Mouse (Mus musculus) lung, embryonic 14.5 days (tissue): ENCODE measurements around the gene Glb1. TPM values are rescaled to one million over a fixed set of nuclear protein-coding genes. Genes with fewer than 3 reads are reported as not detected.

Experiments
- ATAC-seq: fragments of 200-750 bp; cut with Nextera tagmentation; 2 replicates; pipeline ENCODE4 v1.8.0; 2017; ENCODE audit warnings: mild to moderate bottlenecking, moderate TSS enrichment, moderate library complexity; ENCODE audit not compliant: insufficient read depth
- DNase-seq: peaks from one replicate; pipeline ENCODE4 v3.0.0-alpha.2; 2015
- H3K27ac ChIP-seq: fragments of 300-500 bp; sonication (generic); 2 replicates; pipeline ENCODE4 v1.5.1; 2014; ENCODE audit warnings: low read depth, mild to moderate bottlenecking, moderate library complexity
- H3K27me3 ChIP-seq: fragments of 300-500 bp; sonication (generic); 2 replicates; pipeline ENCODE4 v1.6.1; 2014; ENCODE audit warnings: low read length, control low read depth; ENCODE audit not compliant: insufficient read depth
- H3K36me3 ChIP-seq: fragments of 300-500 bp; sonication (generic); 2 replicates; pipeline ENCODE4 v1.6.1; 2014; ENCODE audit warnings: control low read depth; ENCODE audit not compliant: insufficient read depth
- H3K4me1 ChIP-seq: fragments of 300-500 bp; sonication (generic); 2 replicates; pipeline ENCODE4 v1.6.1; 2014; ENCODE audit warnings: antibody characterized with exemption, control low read depth; ENCODE audit not compliant: insufficient read depth
- H3K4me2 ChIP-seq: fragments of 300-500 bp; sonication (generic); 2 replicates; pipeline ENCODE4 v1.6.1; 2014; ENCODE audit warnings: mild to moderate bottlenecking
- H3K4me3 ChIP-seq: fragments of 300-500 bp; sonication (generic); 2 replicates; pipeline ENCODE4 v1.5.1; 2014; ENCODE audit warnings: low read depth, low read length
- H3K9ac ChIP-seq: fragments of 300-500 bp; sonication (generic); 2 replicates; pipeline ENCODE4 v1.6.1; 2014
- H3K9me3 ChIP-seq: fragments of 300-500 bp; sonication (generic); 2 replicates; pipeline ENCODE4 v1.6.1; 2016; ENCODE audit warnings: low read depth, low read length, control low read depth
- CTCF ChIP-seq: IDR thresholded peaks from 2 replicates; pipeline ENCODE4 v1.5.1; 2016; ENCODE audit warnings: antibody characterized with exemption, low read depth
- WGBS: fragments of 180-500 bp; shearing (Covaris S2); extraction: QIAGEN DNeasy Blood & Tissue Kit; methylation state at CpG from one replicate; pipeline ENCODE4 v1.1.7; 2014; 5-methylcytosine and 5-hydroxymethylcytosine counted together
- polyA plus RNA-seq: library from polyadenylated mRNA; unstranded; fragments of >200 nt; fragmentation: Nextera tagmentation; extraction: Ambion mirVana; gene quantifications from 2 replicates; pipeline ENCODE4 v1.2.1, GENCODE M21; 2014

Glb1 gene
- polyA plus RNA-seq, 1 experiment from 2014 or later: 41.9 TPM

DNA sequence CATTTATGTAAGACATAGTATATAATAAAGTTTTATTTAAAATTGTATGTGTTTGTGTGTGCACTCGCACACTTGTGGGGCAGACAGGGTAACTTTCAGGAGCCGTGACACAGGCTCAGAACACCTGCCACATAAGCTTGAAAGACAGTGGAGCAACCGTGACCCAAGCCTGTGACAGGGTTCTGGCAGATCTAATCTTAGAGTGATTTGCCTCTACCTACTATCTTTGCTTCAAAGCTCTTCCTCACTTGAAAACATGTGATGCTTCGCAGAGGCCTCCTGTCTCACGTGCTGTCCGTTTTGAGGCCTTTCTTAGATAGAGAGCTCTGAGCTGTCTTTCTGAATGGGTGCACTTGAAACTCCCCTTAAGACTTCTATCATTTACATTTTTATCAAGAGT, 51.5 kb downstream of the Glb1 start:
- Histone ChIP-seq H3K4me2 (no peak overlapping the region), H3K27ac (no peak overlapping the region), H3K9me3 (no peaks in the 10 kb centered on the region), H3K4me3 (no peak overlapping the region), H3K27me3 (no peaks in the 10 kb centered on the region), H3K4me1 (no peaks in the 10 kb centered on the region), H3K9ac (no peak overlapping the region), H3K36me3 (peaks cover 2% of the 10 kb centered on the region; the same call in 1 of the 2 replicates)
- DNase-seq (no peak), ATAC-seq (no peak)
- TF ChIP-seq CTCF: no peak
- 88% methylated on average over 6 of the region's 6 CpGs for WGBS

- DNase-seq (no peak), ATAC-seq (no peak)
- no peak overlapping the region for H3K27ac ChIP-seq
- no peak overlapping the region for H3K4me2 ChIP-seq
- no peaks in the 10 kb centered on the region for H3K9me3 ChIP-seq
- WGBS: 69% methylated on average over 2 of the region's 2 CpGs
- TF ChIP-seq CTCF: no peak
- no peak overlapping the region for H3K4me3 ChIP-seq
- H3K27me3 ChIP-seq: no peaks in the 10 kb centered on the region
- no peak overlapping the region for H3K9ac ChIP-seq
- no peaks in the 10 kb centered on the region for H3K4me1 ChIP-seq
- H3K36me3 ChIP-seq: peaks cover 4% of the 10 kb centered on the region; the same call in 1 of the 2 replicates
Measured at GRCm38 (mm10) chr9:114455420-114455819, 54.5 kb downstream of the Glb1 start.

- H3K4me1 ChIP-seq: no peaks in the 10 kb centered on the region
- no peak overlapping the region for H3K27ac ChIP-seq
- no peak overlapping the region for H3K9ac ChIP-seq
- H3K36me3 ChIP-seq: peaks cover 13% of the 10 kb centered on the region; the same call in 1 of the 2 replicates
- H3K4me3 ChIP-seq: no peak overlapping the region
- H3K9me3 ChIP-seq: no peaks in the 10 kb centered on the region
- no peaks in the 10 kb centered on the region for H3K27me3 ChIP-seq
- 76% methylated on average over 3 of the region's 3 CpGs for WGBS
- ATAC-seq (no peak), DNase-seq (no peak)
- no peak for TF ChIP-seq CTCF
- no peak overlapping the region for H3K4me2 ChIP-seq
Measured at GRCm38 (mm10) chr9:114458436-114458835, 57.6 kb downstream of the Glb1 start.

DNA sequence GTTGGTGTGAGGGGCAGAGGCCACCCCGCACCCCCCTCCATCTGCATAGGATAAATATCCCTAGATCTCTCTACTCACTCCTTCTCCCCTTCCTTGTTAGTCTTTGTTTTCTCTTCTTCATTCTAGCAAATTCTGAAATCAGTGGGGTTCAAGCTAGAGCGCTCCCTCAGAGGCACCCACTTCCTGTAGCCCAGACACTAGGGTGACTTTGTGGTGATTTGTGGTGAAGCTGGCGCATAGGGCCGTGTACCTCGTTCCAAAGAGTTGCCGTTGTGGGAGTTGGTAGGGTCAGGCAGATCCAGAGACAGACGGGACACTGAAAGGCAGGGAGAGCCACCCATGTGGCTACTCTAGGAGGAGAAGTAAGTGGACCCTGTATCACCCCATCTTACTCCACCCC, 61.7 kb downstream of the Glb1 start:
- Histone ChIP-seq H3K36me3 (peaks cover 15% of the 10 kb centered on the region; the same call in 1 of the 2 replicates), H3K9me3 (no peaks in the 10 kb centered on the region), H3K9ac (no peak overlapping the region), H3K4me3 (no peak overlapping the region), H3K4me2 (no peak overlapping the region), H3K4me1 (no peaks in the 10 kb centered on the region), H3K27ac (no peak overlapping the region), H3K27me3 (no peaks in the 10 kb centered on the region)
- no peak for TF ChIP-seq CTCF
- WGBS: 88% methylated on average over 7 of the region's 7 CpGs
- DNase-seq: no peak
- ATAC-seq: no peak

DNA sequence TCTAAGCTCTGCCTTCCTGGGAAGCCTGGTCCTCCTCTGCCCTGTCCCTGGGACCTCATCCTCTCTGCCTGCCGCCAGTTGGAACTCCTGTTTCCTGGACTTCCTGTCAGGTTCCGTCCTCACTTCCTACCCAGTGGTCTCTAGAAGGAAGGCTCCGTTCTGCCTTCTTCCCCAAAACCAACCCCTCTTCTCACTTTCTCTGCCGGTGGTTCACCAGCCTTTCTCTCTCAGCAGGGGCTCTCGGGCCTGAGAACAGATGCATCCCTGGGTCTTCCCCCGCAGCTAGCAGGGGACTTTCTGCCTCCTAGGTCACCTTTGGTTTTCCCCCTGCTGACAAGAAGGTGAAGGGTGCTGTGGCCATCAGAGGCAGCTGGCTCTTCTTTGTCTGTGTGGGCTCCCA, 64.6 kb downstream of the Glb1 start:
- 60% methylated on average over 6 of the region's 6 CpGs for WGBS
- no peak overlapping the region for H3K27ac ChIP-seq
- H3K4me2 ChIP-seq: no peak overlapping the region
- no peaks in the 10 kb centered on the region for H3K9me3 ChIP-seq
- DNase-seq: no peak
- H3K36me3 ChIP-seq: 0 out of 2 replicates have a peak, but pooled peaks cover 17% of the 10 kb centered on the region
- H3K4me3 ChIP-seq: no peak overlapping the region
- TF ChIP-seq CTCF: no peak
- no peak overlapping the region for H3K9ac ChIP-seq
- no peaks in the 10 kb centered on the region for H3K4me1 ChIP-seq
- no peaks in the 10 kb centered on the region for H3K27me3 ChIP-seq
- ATAC-seq: no peak

DNA sequence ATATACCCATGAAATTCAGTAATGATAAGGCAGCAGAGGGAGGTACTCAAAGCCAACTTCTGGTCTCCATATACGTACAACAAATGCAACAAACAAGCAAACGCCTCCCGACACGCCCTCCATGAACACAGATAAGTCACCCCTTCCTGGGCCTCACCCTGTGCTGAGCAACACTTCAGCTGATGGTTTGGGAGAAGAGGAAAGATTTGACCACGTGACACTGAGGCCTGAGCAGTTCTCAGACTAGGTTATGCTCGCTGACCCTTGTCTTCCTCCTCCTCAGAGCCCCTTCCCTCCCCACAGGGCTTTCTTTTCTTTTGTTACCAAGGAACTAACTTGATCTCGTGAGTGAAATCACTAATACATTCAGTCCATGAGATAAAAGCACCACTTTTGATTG, 66.0 kb downstream of the Glb1 start:
- DNase-seq: no peak
- WGBS: 70% methylated on average over 7 of the region's 7 CpGs
- no peak for TF ChIP-seq CTCF
- Histone ChIP-seq H3K27ac (no peak overlapping the region), H3K9me3 (no peaks in the 10 kb centered on the region), H3K9ac (no peak overlapping the region), H3K4me1 (no peaks in the 10 kb centered on the region), H3K27me3 (no peaks in the 10 kb centered on the region), H3K4me2 (no peak overlapping the region), H3K4me3 (no peak overlapping the region), H3K36me3 (0 out of 2 replicates have a peak, but pooled peaks cover 9% of the 10 kb centered on the region)
- no peak for ATAC-seq

GRCm38 (mm10) chr9:114468217-114468616, 67.3 kb downstream of the Glb1 start:
- Histone ChIP-seq H3K36me3 (0 out of 2 replicates have a peak, but pooled peaks cover 9% of the 10 kb centered on the region), H3K4me2 (no peak overlapping the region), H3K4me3 (no peak overlapping the region), H3K4me1 (no peaks in the 10 kb centered on the region), H3K9ac (no peak overlapping the region), H3K27ac (no peak overlapping the region), H3K9me3 (no peaks in the 10 kb centered on the region), H3K27me3 (no peaks in the 10 kb centered on the region)
- ATAC-seq (no peak), DNase-seq (no peak)
- no peak for TF ChIP-seq CTCF
- 74% methylated on average over 5 of the region's 5 CpGs for WGBS

DNA sequence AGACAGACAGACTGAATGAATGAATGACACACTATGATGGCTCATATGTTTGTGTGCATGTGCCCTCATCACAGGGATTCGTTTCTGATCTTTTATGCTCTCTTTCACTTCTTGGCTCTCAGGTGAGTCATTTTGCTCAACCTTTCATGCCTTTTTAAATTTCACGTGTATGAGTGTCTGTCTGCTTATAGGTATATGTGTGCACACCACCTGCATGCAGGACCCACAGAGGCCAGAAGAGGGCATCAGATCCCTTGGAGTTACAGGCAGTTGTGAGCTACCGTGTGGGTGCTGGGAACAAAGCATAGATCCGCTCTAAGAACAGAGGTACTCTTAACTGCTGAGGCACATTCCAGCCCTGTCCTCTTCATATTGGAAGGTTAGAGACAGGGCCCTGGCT, 67.8 kb downstream of the Glb1 start:
- TF ChIP-seq CTCF: no peak
- no peak for DNase-seq
- Histone ChIP-seq H3K4me1 (no peaks in the 10 kb centered on the region), H3K9ac (no peak overlapping the region), H3K9me3 (no peaks in the 10 kb centered on the region), H3K4me3 (no peak overlapping the region), H3K4me2 (no peak overlapping the region), H3K27ac (no peak overlapping the region), H3K27me3 (no peaks in the 10 kb centered on the region), H3K36me3 (0 out of 2 replicates have a peak, but pooled peaks cover 7% of the 10 kb centered on the region)
- WGBS: 90% methylated on average over 4 of the region's 4 CpGs
- no peak for ATAC-seq
